Mouse (Mus musculus): ENCODE measurements around the gene Nhsl2. TPM values are rescaled to one million over a fixed set of nuclear protein-coding genes. Genes with fewer than 3 reads are reported as not detected.

Gene Nhsl2
- polyA plus RNA-seq, 1 experiment from 2014 or later, result 13.0 TPM

DNA sequence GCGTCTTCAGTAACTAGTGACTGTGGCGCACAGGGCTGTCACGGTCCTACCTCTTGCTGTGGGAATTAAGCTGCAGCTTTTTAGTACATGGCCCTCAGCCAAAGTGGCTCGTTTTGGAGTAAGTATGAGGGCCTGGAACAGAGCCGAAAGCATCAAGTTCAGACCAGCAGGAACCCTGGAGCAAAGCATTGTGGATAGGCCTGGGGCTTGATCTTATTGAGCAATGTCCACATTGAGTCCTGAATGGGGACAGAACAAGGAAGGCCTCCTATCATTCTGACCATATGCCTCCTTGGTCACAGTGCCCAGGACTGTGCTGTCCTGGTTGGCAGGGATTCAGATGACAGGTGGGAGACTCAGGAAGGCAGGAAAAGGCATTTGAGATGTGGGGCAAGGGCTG is 211.1 kb downstream of the Nhsl2 start:
- no peaks in the 10 kb centered on the region for H3K9me3 ChIP-seq
- ATAC-seq (ENCODE audit: insufficient number of reproducible peaks, insufficient read depth, low FRiP score, low TSS enrichment, low read depth), result no peak
- H3K36me3 ChIP-seq, result no peaks in the 10 kb centered on the region
- WGBS, result 53% methylated on average over 5 of the region's 5 CpGs
- peaks cover 12% of the 10 kb centered on the region for H3K4me1 ChIP-seq
- no peak overlapping the region for H3K4me3 ChIP-seq
- peak overlapping the region; percentile 16; the same call in 1 of the 2 replicates for H3K4me2 ChIP-seq
- peak overlapping the region; percentile 57 for H3K27ac ChIP-seq
- peaks cover 21% of the 10 kb centered on the region; the same call in 1 of the 2 replicates for H3K27me3 ChIP-seq
- no peak overlapping the region for H3K9ac ChIP-seq

DNA sequence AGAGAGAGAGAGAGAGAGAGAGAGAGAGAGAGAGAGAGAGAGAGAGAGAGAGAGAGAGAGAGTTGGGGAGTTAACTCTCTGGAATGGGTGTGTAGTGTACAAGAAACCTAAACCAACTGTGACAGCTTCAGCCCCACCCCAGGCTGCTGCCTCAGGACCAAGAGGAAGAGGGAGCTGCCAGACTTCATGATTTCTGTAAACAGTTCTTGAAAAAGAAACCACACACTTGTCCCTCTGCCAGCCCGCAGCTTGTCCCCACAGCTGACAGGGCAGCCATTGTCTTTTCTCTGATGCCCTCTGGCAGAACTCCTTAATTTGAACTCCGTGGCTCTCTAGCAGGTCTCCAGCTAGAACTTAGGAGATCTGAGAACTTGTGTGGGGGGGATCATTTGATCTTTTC is 211.7 kb downstream of the Nhsl2 start:
- Histone ChIP-seq H3K27ac (no peak overlapping the region), H3K36me3 (no peaks in the 10 kb centered on the region), H3K27me3 (peaks cover 28% of the 10 kb centered on the region; the same call in 1 of the 2 replicates), H3K4me1 (peaks cover 14% of the 10 kb centered on the region), H3K4me2 (no peak overlapping the region), H3K9ac (no peak overlapping the region), H3K4me3 (no peak overlapping the region), H3K9me3 (no peaks in the 10 kb centered on the region)
- WGBS, result 31% methylated on average over 2 of the region's 2 CpGs
- peak; percentile 75 for ATAC-seq (ENCODE audit: insufficient number of reproducible peaks, insufficient read depth, low FRiP score, low TSS enrichment, low read depth)

DNA sequence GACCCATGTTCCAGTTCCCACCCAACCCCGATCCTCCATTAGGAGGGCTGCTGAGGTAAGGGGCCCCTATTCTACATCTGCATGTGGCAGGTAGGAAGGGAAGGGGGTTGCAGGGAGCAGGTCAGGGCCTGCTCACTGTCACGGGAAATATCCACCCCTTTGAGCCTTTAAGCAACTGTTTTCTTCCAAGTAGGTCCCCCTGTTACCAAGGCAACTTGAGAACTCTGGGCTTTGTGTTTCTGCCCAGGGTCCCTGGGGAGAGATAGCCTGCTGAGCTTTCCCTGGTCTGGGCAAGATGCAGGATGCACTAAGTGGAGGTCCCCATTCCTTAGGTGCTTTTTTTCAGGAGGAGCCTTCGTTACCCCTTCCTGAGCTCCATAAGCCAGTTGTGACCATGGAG is 214.9 kb downstream of the Nhsl2 start:
- 47% methylated on average over 3 of the region's 3 CpGs for WGBS
- H3K36me3 ChIP-seq, result no peaks in the 10 kb centered on the region
- no peaks in the 10 kb centered on the region for H3K9me3 ChIP-seq
- peaks cover 15% of the 10 kb centered on the region for H3K4me1 ChIP-seq
- H3K27ac ChIP-seq, result no peak overlapping the region
- H3K27me3 ChIP-seq, result peaks cover 32% of the 10 kb centered on the region; the same call in 1 of the 2 replicates
- no peak overlapping the region for H3K4me2 ChIP-seq
- no peak for ATAC-seq (ENCODE audit: insufficient number of reproducible peaks, insufficient read depth, low FRiP score, low TSS enrichment, low read depth)
- H3K4me3 ChIP-seq, result no peak overlapping the region
- H3K9ac ChIP-seq, result no peak overlapping the region

DNA sequence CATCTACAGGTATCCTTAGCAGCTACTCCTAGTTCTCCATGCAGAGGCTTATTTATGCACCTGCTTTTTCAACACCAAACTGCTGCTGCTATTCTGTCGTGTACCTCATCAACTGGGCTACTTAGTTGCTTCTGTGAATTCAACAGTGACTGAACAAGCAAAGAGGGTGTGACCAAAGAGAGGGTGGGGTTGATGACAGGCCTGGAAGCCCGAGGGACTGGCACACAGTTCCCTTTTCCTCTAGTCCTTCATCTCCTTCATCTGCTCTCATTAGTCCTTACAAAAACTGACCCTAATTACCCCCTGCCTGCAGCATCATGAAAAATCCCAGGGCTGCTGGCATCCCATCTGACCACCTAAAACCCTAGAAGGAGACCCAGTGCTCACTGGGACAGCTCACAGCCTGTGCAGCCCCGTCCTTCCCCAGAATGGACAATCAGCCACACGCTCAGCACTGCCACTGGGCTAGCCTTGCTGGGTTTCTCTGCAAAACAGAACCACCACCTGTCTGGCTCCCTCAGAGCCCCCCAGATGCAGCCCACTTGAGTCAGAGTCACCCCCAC is 216.1 kb downstream of the Nhsl2 start:
- H3K4me2 ChIP-seq, result no peak overlapping the region
- H3K4me1 ChIP-seq, result peaks cover 19% of the 10 kb centered on the region
- H3K27me3 ChIP-seq, result peaks cover 41% of the 10 kb centered on the region
- H3K9ac ChIP-seq, result no peak overlapping the region
- no peak overlapping the region for H3K27ac ChIP-seq
- 44% methylated on average over 4 of the region's 4 CpGs for WGBS
- no peaks in the 10 kb centered on the region for H3K9me3 ChIP-seq
- no peak overlapping the region for H3K4me3 ChIP-seq
- ATAC-seq (ENCODE audit: insufficient number of reproducible peaks, insufficient read depth, low FRiP score, low TSS enrichment, low read depth), result no peak
- H3K36me3 ChIP-seq, result no peaks in the 10 kb centered on the region

DNA sequence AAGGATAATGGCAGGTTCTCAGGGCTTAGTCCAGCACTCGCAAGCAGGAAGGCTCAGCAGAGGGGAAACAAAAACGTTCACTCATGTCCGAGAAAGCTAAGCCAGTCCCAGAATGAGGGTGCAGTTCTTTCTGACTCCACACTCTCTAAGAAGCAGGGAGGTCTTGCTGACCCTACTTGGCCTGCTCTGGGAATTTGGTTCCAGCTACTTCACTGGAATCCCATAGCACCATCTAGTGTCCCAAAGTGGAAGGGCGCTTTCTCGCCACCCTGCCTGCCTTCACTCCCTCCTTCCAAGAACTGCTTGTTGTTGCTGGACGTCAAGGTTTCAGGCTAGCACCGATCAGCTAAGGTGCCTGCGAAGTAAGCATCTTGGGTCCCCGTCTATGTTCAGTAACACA is 216.9 kb downstream of the Nhsl2 start:
- Histone ChIP-seq H3K27me3 (peaks cover 49% of the 10 kb centered on the region), H3K4me2 (no peak overlapping the region), H3K9me3 (no peaks in the 10 kb centered on the region), H3K27ac (no peak overlapping the region), H3K36me3 (no peaks in the 10 kb centered on the region), H3K4me3 (no peak overlapping the region), H3K4me1 (peaks cover 17% of the 10 kb centered on the region), H3K9ac (no peak overlapping the region)
- 24% methylated on average over 9 of the region's 9 CpGs for WGBS
- ATAC-seq (ENCODE audit: insufficient number of reproducible peaks, insufficient read depth, low FRiP score, low TSS enrichment, low read depth), result no peak

DNA sequence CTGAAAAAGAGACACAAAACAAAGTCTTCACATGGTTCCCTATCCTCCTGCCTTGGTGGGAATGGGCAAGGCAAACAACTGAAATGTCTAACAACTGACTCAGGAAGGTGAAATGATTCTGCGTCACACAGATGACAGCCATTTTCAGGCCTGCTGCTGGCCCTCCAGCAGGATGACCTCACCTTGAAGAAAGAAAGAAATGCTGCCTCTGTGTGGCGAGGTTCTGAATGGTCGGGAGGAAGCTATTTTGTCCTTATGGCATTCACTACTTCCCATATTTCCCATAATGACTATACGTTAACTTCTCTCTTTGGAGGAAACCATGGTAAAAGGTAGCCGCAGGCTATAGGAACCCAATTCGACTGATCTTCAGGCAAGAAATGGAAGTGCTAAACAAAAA is 217.9 kb downstream of the Nhsl2 start:
- no peaks in the 10 kb centered on the region for H3K36me3 ChIP-seq
- H3K4me3 ChIP-seq, result no peak overlapping the region
- no peaks in the 10 kb centered on the region for H3K9me3 ChIP-seq
- no peak overlapping the region for H3K4me2 ChIP-seq
- H3K27ac ChIP-seq, result no peak overlapping the region
- no peak for ATAC-seq (ENCODE audit: insufficient number of reproducible peaks, insufficient read depth, low FRiP score, low TSS enrichment, low read depth)
- no peak overlapping the region for H3K9ac ChIP-seq
- H3K27me3 ChIP-seq, result peaks cover 54% of the 10 kb centered on the region
- H3K4me1 ChIP-seq, result peaks cover 17% of the 10 kb centered on the region
- 75% methylated on average over 6 of the region's 6 CpGs for WGBS

DNA sequence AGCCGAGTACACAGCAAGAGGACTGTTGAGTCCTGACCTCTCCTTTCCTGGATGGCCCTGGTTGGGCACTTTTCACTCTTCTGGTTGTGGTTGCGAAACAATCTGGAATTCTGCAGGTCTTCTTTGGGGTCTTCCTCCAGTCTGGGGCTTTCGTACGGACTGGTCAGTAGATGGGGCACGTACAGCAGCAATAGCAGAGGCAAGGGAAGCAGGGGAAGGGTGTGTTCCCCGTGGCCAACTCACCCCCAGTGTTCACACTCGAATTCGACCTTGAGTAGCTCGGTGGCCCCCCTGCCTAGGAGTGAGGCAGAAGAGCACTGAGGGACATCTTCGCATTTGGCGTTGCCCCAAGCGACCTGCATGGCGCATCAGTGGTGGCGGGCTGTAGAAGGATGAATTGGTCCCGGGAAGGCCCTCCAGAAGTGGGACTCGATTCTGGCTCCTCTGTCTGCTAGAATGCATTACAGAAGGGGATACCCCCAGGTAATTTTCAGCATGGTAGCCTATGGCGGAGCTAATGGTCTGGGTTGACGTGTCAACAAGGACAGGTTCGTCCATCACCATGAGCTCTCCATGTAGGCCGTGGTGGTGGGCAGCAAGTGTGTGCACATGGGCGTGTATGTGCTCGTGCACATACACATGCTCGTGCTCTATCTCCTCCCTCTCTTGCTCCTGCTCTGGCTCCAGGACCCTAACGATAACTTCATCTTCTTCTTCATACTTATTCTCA is 219.8 kb downstream of the Nhsl2 start:
- Histone ChIP-seq H3K9ac (no peak overlapping the region), H3K4me2 (no peak overlapping the region), H3K4me1 (peaks cover 14% of the 10 kb centered on the region), H3K9me3 (no peaks in the 10 kb centered on the region), H3K36me3 (no peaks in the 10 kb centered on the region), H3K4me3 (no peak overlapping the region), H3K27ac (no peak overlapping the region), H3K27me3 (peaks cover 59% of the 10 kb centered on the region)
- no peak for ATAC-seq (ENCODE audit: insufficient number of reproducible peaks, insufficient read depth, low FRiP score, low TSS enrichment, low read depth)
- WGBS, result 93% methylated on average over 24 of the region's 24 CpGs

DNA sequence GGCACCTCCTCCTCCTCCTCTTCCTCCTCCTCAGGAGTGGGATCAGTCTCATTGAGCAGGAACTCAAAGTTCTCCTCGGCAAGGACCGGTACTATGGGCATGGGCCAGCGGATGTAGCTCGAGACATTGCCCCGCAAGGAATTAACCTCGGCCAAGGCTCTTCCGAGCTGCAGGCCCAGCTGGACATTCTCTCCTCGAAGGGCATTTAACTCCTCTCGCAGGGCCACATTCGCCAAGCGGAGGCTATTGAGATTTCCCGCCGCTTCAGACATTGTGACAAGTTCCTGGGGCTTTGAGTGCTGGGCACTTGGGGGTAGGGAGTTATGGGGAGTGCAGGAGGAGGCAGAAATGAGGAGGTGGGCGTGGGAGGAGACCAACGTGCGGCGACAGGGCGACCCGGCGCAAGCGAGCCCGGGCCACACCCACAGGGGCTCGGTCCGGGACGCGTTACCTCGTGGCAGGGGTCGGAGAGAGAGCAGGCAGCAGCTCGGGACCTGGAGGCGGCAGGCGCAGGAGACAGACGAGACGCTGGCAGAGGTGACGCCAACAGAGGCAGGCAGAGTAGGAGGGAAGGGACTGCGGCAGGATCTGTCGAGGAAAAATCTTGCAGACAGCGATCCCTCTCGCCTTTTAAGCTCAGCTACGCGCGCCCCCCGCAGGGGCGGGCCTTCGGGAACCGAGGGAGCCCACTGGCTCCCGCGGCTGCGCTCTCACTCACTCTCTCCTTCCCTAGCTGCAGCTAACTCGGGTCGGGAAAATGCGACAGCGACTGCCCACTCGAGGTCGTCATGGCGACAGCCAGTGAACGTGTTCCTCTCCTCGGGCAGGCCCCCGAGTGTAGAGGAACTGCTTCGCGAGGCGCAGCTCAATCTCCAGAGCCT is 221.6 kb downstream of the Nhsl2 start, which contains the start of gene Rtl5:
Rtl5 (minus strand) TSS at position 714 of the 881 bp plus-strand sequence.
- Histone ChIP-seq H3K27ac (peak within 1 kb of the TSS; percentile 78), H3K9me3 (no peaks in the 10 kb centered on the region), H3K36me3 (no peaks in the 10 kb centered on the region), H3K9ac (peak within 1 kb of the TSS; percentile 72), H3K4me2 (peak within 1 kb of the TSS; percentile 67), H3K4me3 (peak within 1 kb of the TSS; percentile 53), H3K27me3 (peaks cover 50% of the 10 kb centered on the region), H3K4me1 (peaks cover 11% of the 10 kb centered on the region)
- ATAC-seq (ENCODE audit: insufficient number of reproducible peaks, insufficient read depth, low FRiP score, low TSS enrichment, low read depth), result peak; percentile 84
- 28% methylated on average over 52 of the region's 61 CpGs for WGBS

DNA sequence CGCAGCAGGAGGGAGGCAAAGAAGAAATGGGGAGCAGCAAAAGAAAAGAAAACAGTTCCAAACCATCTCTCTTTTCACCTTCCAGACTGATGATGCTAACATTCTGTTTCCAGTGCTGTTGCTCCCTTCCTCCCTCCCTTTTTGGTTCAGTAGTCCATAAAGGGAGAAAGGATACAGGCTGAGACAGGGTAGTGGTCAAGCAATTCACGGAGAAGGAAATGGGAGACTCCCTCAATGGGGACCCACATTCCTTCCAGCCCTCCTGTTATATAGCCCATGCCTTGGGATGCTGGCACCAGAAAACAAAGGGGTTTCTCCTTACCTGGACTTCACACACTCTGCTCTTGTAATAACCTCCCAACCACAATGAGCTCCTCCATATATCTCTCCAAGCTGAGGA is 222.3 kb downstream of the Nhsl2 start:
- ATAC-seq (ENCODE audit: insufficient number of reproducible peaks, insufficient read depth, low FRiP score, low TSS enrichment, low read depth), result no peak
- Histone ChIP-seq H3K36me3 (no peaks in the 10 kb centered on the region), H3K4me2 (peak overlapping the region; percentile 67), H3K27me3 (peaks cover 49% of the 10 kb centered on the region), H3K4me3 (peak overlapping the region; percentile 53), H3K4me1 (peaks cover 8% of the 10 kb centered on the region), H3K9me3 (no peaks in the 10 kb centered on the region), H3K27ac (peak overlapping the region; percentile 78), H3K9ac (peak overlapping the region; percentile 72; the same call in 1 of the 2 replicates)
- 27% methylated on average over 2 of the region's 2 CpGs for WGBS

DNA sequence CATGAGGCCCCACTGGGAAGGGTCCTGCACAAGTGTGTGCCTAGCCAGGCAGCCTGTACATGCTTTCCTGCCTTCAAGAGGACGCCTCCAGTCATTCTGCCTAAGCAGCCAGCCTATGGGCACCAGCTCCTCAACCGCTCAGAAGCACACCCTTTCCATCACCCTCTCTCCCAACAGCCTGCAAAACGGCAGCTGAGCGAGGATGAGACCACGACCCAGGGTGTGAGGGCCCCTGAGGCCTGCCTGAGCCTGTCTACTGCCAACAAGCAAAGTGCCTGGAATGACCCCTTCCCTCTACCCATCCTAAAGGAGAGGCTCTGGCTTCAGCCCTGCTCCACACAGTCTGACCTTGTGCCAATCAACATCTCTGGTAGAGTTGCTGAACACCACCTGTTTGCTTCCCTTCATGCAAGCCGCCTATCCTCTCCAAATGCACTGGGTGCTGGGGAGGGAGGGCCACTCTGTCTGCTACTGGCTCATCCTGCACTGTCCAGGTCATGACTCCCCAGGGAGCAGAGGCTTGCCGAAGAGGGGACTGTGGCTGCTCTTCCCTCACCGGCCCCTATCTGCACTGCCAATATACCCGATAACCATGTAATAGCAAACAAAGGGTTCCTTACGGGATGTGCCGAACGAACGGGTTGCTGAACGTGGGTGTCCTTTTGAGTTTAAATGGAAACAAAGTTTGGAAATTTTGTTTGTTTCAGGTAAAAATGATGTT is 224.6 kb downstream of the Nhsl2 start:
- WGBS, result 87% methylated on average over 14 of the region's 14 CpGs
- H3K27ac ChIP-seq, result no peak overlapping the region
- H3K4me2 ChIP-seq, result no peak overlapping the region
- ATAC-seq (ENCODE audit: insufficient number of reproducible peaks, insufficient read depth, low FRiP score, low TSS enrichment, low read depth), result no peak
- H3K36me3 ChIP-seq, result peaks cover 12% of the 10 kb centered on the region; the same call in 1 of the 2 replicates
- peaks cover 8% of the 10 kb centered on the region for H3K4me1 ChIP-seq
- H3K27me3 ChIP-seq, result peaks cover 45% of the 10 kb centered on the region
- H3K9me3 ChIP-seq, result no peaks in the 10 kb centered on the region
- H3K4me3 ChIP-seq, result no peak overlapping the region
- H3K9ac ChIP-seq, result no peak overlapping the region

DNA sequence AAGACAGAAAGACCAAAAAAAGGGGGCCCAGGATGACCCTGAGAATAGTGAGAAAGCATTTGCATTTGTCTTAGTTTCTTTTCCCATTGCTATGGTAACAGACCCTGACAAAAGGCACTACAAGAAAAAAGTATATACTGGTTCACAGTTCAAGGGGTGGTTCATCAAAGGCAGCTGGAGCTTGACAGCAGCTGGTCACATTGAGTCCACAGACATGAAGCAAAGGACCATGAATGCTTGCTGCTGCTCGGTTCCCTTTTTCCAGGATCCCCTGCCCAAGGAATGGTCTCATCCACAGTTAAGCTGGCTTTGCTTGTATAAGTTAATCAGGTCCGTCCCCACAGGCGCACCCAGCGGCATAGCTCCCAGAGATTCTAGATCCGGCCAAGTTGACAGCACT is 225.2 kb downstream of the Nhsl2 start:
- Histone ChIP-seq H3K4me3 (no peak overlapping the region), H3K4me2 (no peak overlapping the region), H3K9me3 (no peaks in the 10 kb centered on the region), H3K36me3 (peaks cover 12% of the 10 kb centered on the region; the same call in 1 of the 2 replicates), H3K27me3 (peaks cover 50% of the 10 kb centered on the region), H3K9ac (no peak overlapping the region), H3K27ac (no peak overlapping the region), H3K4me1 (peaks cover 8% of the 10 kb centered on the region)
- WGBS, result 86% methylated on average over 5 of the region's 5 CpGs
- ATAC-seq (ENCODE audit: insufficient number of reproducible peaks, insufficient read depth, low FRiP score, low TSS enrichment, low read depth), result no peak

Measured in embryonic facial prominence, embryonic 13.5 days (tissue).